Mouse (Mus musculus) embryo, embryonic 9.5 days (tissue): Measurements from ENCODE around the gene 1700061G19Rik.

Source experiments
- DNase-seq: peaks from one replicate; pipeline ENCODE4 v3.0.0-alpha.2; 2017; ENCODE audit errors: extremely low spot score

The 1700061G19Rik gene

GRCm38 (mm10) chr17:56925998-56926397 is 50.7 kb downstream of the 1700061G19Rik start:
- no peak for DNase-seq

- DNase-seq: no peak
Observed at GRCm38 (mm10) chr17:56929101-56929500, 53.8 kb downstream of the 1700061G19Rik start.

- DNase-seq: no peak
Observed at GRCm38 (mm10) chr17:56929530-56929929, 54.3 kb downstream of the 1700061G19Rik start.

DNA sequence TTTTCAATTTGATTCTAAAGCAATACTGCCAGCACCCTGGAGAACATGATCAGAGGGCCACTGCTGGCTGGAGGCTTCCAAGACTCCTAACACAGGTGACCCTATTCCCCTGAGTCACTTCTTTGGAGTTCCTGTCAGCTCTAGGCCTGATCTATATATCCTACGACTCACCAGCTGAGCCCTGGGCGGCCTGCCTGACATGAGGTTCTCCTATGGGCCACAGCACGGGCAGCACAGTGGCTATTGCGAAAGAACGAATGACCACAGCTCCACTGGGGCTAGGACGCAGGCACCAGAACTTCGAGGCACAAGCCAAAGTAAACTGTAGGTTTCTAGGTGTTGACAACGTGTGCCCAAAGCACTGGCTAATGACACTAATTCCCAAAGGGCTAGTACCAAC is 54.7 kb downstream of the 1700061G19Rik start:
- no peak for DNase-seq

GRCm38 (mm10) chr17:56933395-56933794 is 58.1 kb downstream of the 1700061G19Rik start:
- DNase-seq: no peak

DNA sequence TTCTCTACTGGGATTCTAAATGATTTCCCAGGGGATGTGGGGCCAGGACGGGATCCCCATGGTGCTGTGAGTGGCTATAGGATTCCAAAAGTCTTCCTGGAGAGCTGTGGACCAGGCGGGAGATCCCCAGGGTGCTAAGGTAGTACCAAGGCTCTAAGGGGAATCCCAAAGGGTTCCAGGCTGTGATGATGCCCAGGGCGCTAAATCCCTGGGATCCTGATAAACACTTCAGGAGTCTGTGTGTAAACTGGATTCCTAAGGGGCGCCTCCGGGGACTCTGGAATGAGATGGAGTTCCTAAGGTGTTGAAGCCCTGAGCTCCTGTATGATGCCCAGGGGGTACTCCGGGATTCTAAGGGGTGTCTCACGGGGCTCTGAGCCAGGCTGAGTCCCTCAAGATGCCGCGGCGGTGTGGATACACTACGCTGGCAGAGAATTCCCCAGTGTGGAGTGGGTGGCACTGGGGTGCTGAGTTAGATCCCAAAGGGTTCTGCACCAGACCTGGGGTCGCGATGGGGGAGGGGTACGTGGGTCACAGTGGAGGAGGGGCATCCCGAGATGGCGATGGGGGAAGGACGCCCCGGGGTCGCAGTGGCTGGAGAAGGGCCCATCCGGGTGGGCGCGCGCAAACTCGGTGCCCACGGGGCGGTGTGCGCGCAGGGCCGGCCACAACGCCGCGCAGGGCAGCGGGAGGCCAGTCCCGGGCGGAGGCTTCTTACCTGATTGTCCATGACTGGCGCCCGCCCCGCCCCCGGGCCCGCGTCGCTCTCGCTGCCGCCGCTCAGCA is 59.5 kb downstream of the 1700061G19Rik start:
- no peak for DNase-seq

- peak; percentile 99 for DNase-seq
Observed at GRCm38 (mm10) chr17:56935363-56936131, 60.3 kb downstream of the 1700061G19Rik start, which contains the start of gene Mllt1. TSS of gene Mllt1 (minus strand) at chr17:56935415.

- no peak for DNase-seq
Observed at GRCm38 (mm10) chr17:56936731-56937130, 61.5 kb downstream of the 1700061G19Rik start.
